Mouse (Mus musculus) A20 (cell line): ENCODE data around the gene Cc2d1b.
A peak's percentile ranks its signal among the peaks of the same experiment; 100 is the strongest.

ENCODE experiments used
- DNase-seq: peaks from one replicate; pipeline ENCODE4 v3.0.0-alpha.2; 2011; ENCODE audit warnings: low read depth, low spot score

Cc2d1b gene

GRCm38 (mm10) chr4:108619587-108620341 lies at the start of gene Cc2d1b:
Gene Cc2d1b, plus strand, starts transcription at chr4:108619940.
- DNase-seq = peak; percentile 97

DNA sequence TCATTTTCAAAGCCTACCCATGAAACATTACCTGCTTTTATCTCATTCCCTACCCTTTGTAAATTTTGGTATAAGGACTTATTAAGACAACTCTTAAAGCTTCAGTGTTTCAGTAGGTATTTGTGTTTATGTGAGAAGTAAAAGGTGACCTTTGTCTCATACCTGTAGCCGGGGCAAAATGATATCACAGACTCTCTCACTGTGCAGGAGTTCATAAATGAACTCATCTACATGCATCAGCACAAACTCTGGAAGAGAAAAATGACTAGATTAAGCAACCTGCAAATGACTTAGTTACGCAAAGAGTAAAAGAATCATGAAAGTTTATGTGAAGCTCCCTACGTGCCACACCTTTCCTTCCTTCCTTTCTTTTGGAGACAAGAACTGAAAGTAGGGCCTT lies 47.1 kb upstream of the Cc2d1b start:
- DNase-seq = no peak

- peak; percentile 98 for DNase-seq
Measured at GRCm38 (mm10) chr4:108578840-108579742, 40.6 kb upstream of the Cc2d1b start, which contains the start of the genes Prpf38a and Orc1. Gene Prpf38a, minus strand, starts transcription at chr4:108579336. Gene Orc1, plus strand, starts transcription at chr4:108579423.

DNA sequence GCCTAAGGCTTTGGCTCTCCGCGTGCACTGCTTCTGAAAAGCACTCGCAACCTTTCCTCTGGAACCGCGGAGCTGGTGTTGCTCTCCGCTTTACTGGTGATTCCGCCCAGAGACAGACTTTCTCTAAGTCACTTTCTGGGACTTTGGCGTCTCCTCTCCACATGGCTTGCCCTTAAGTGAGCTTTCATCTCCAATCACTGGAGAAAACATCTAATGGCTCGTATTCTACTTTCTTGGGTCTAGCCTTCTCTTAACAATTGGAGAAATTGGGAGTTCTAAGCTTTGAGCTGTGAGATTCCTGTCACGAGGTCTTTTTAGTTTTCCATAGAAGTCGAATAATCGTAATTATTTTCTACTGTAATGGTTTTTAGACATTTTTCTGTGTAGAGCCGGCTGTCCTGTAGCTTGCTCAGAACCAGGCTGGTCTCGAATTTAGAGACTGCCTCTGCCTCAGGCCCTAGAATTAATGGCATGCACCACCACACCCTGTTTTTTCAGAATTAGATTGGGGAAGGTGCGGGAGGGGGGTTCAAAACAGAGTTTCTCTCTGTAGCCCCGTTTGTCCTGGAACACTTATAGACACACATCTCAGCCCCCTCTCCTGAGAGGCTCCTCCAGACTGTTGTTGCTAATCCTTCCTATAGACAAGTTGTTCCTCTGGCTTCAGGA lies 39.9 kb upstream of the Cc2d1b start:
- peak; percentile 26 for DNase-seq

GRCm38 (mm10) chr4:108593376-108593775 lies 26.4 kb upstream of the Cc2d1b start:
- DNase-seq = no peak

GRCm38 (mm10) chr4:108595785-108596184 lies 24.0 kb upstream of the Cc2d1b start:
- DNase-seq = no peak

- DNase-seq = peak; percentile 59
Measured at GRCm38 (mm10) chr4:108598306-108598705, 21.4 kb upstream of the Cc2d1b start.

DNA sequence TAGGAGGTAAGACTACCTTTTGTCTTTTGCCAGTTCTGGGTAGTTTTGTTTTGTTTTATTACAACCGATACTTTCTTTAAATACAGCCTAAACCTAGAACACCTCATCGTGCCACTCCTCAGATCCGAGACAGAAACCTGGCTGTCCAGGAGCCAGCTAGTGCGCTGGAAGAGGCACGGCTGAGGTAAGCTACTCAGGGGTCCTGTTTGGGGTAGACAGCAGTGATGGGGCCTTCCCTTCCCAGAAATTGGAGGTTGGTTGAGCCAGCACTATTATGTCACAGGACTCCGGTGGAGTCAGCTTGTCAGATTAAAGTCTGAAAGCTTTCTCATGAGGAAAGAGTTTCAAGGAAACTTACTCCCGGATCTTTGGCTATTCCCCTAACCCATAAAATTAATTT lies 17.9 kb upstream of the Cc2d1b start:
- DNase-seq = no peak

DNA sequence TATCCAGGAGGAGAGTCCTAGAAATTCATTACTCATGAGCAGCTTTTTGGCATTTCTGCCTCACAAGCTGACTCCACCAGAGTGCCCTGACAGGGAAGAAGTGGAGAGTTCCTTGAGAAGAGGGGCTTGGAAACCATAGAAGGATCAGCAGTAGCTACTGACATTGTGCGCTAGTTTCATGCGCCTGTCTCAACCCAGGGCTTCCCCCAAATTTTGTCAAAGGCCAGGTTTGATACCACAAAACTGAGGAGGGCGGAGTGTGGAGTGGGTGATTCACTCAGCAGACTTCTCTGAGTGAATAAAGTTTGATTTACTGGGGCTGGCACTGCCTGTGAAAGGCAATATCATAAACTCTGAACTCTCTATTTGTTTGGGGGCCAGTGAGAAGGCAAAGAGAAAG lies 11.1 kb upstream of the Cc2d1b start:
- DNase-seq = no peak

DNA sequence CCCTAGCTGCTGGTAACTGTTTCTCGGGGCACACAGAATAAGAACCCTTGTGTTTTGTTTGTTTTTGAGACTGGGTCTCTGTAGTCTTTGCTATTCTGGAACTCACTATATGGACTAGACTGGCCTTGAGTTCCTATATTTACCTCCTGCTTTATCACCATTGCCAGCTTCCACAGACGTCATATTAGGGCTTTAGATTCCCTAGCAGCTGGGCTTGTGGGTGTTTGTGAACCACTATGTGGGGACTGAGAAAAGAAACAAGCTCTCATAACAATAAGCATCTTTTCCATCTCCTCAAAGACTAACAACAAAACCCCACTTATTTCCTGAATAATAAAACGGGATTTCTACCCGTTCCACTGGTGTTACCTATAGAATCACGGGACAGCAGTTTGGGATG lies 8.8 kb upstream of the Cc2d1b start:
- DNase-seq = no peak

- DNase-seq = peak; percentile 58
Measured at GRCm38 (mm10) chr4:108618586-108618985, 1.2 kb upstream of the Cc2d1b start.

DNA sequence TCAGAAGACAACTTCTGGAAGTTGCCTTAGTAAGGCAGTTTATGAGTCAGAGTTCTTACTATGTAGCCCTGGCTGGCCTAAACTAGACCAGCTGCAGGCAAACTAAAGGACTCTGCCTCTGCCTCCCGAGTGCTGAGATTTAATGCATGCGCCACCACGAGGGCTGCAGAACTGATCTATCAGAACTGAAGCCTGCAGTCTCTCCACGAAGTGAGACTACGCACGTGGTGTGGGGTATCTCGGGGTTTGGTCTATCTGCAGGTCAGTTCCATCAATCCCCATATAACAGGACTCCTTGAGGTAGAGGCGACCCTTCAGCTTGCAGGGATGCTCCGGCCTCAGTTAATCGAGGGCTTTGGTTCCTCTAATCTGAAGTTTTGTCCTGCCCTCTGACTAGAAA lies 575 bp upstream of the Cc2d1b start:
- DNase-seq = no peak

GRCm38 (mm10) chr4:108620536-108620935 lies 796 bp downstream of the Cc2d1b start:
- DNase-seq = no peak

- DNase-seq = peak; percentile 52
Measured at GRCm38 (mm10) chr4:108621504-108621903, 1.8 kb downstream of the Cc2d1b start.

DNA sequence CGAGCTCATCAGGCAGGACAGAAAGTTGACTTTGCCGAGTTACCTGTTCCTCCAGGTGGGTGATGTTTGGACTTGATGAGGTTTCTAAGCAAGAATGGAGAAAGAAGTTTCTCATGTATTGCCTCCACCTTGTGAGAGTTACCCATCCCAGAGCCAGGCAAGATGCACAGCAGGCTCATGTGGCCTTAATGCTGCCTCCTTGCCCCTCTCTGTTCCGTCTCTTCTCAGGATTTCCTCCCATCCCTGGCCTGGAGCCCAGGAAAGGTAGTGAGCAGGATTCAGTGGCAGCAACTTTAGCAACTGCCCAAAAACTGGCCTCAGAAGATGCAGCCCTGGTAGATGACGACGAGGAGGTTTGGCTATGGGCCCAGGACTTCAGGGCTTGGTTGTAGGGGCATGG lies 7.3 kb downstream of the Cc2d1b start:
- no peak for DNase-seq

DNA sequence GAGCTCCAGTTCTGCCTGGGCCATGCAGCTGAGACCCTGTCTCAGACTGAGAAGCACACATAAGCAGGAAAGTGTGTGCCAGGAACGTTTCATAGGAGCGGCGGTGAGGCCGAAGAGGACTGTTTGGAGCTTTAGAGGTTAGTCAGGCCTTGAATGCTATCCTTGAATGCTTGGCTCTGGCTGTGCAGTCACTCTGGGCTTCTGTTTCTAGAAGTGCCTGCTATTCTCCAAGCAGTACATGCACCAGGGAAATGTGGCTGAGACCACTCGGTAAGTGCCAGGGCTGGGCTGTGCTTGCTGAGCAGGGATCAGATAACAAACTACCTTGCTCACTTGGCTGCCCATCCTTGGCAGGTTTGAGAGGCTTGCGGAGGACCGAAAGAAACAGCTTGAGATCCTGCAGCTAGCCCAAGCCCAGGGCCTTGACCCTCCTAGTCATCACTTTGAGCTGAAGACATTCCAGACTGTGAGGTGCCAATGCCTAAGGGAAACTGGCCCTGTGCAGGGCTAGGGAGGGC lies 9.7 kb downstream of the Cc2d1b start:
- DNase-seq = no peak

DNA sequence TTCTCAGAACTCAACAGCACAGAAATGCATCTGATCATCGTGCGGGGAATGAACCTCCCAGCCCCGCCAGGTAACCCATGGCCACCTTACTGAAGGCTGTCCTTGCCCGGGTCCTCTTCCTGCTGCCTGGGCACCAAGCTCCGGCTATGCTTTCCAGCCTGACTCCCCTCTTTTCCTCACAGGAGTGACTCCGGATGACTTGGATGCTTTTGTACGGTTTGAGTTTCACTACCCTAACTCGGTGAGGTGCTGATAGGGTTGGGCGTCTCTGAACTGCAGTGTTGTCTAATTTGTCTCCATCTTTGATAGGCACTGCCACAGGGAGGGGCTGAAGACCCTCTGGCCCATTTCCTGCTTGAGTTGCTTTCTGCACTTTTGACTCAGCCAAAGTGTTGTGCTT lies 10.4 kb downstream of the Cc2d1b start:
- no peak for DNase-seq

DNA sequence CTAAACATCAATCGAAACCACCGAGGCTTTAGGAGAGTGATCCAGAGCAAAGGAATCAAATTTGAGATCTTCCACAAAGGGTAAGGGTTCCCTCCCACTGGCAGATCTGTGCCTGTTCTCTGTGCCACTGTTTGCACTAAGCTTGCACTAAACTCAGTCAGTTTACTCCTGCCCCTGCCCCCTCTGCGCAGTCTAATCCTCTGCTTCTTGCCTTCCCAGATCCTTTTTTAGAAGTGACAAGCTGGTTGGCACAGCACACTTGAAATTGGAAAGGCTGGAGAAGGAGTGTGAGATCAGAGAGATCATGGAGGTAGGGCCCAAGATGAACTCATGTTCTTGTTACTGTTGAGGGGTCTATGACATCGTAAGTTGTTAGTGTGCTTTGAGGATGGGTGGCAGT lies 11.9 kb downstream of the Cc2d1b start:
- no peak for DNase-seq

DNA sequence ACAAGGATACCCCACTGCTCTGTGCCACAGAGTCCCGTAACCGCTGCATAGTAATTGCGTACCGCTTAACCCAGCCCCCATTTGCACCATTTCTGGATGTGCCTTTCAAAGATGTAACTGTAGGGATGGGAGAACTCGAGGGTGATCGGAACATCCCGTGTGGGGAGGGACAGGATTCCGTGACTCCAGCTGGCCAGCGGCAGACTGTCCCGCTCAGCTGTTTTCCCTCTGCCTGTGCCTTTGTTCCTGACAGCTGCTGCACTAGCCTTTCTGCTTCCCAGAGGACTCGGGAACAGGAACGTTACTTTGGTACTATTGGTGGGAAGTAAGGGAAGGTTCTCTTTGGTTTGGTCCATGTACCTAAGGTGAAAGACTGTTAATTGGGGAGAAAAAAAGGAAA lies 14.0 kb downstream of the Cc2d1b start:
- no peak for DNase-seq

DNA sequence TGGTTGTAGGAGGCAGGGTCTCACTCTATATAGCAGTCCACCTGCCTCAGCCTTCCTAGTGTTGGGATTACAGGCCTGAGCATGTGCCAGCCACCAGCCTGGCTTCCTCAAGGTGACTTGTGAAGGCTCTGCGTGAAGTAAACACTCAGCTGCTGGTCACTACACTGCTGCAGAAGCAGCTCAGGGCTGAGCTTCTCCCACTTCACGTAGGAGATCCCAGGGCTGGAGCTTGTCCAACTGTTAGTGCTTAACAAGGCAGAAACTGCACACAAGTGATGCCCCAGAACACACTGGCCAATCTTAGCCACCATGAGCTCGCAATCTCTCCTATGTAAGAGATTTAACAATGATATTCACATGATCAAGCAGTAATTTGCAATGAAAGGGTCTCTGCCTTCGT lies 15.0 kb downstream of the Cc2d1b start:
- no peak for DNase-seq

GRCm38 (mm10) chr4:108635101-108635500 lies 15.4 kb downstream of the Cc2d1b start:
- DNase-seq = no peak

- peak; percentile 23 for DNase-seq
Measured at GRCm38 (mm10) chr4:108637721-108638120, 18.0 kb downstream of the Cc2d1b start.
